Mouse (Mus musculus): ENCODE measurements at regions not wholly inside any gene's neighbourhood (a gene's known extent, or its start where the extent isn't known, plus 50 kb on each side); places are given as distances from the start of the nearest gene placed in this dataset.

DNA sequence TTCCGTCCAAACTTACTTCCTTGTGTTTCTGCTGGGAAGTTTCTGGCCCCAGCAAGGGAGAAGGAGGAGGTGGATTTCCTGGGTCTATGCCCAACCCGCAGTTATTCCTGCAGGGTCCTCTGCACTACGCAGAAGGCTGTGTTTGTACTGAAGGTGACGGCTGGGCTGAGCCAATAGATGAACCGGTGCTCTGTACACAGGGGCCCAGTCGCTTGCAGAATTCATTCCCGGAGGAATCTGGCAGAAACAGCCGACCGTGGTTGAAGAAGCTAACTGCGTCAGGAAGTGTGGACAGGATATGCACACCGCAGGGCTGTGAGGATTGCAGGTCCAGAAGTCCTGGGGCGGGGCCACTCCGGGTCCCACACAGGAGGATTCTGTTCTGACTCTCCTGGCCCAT, 66.1 kb upstream of the Tbx5 start:
- TF ChIP-seq CTCF (IDR thresholded peaks at IDR 0.05) (no peak), EP300 (IDR thresholded peaks at IDR 0.05; ENCODE audit: insufficient read depth, low read depth, low read length) (no peak)
